Mouse (Mus musculus) spleen, postnatal 36 days (tissue): Measurements from ENCODE around the gene Gm37419.
A peak's percentile ranks its signal among the peaks of the same experiment; 100 is the strongest.

Experiments
- DNase-seq, 2 experiments: peaks; one replicate each; pipeline ENCODE4 v3.0.0; 2022; ENCODE audit warnings: low spot score in 2 of 2, mixed read lengths in 1 of 2

Gm37419 gene

DNA sequence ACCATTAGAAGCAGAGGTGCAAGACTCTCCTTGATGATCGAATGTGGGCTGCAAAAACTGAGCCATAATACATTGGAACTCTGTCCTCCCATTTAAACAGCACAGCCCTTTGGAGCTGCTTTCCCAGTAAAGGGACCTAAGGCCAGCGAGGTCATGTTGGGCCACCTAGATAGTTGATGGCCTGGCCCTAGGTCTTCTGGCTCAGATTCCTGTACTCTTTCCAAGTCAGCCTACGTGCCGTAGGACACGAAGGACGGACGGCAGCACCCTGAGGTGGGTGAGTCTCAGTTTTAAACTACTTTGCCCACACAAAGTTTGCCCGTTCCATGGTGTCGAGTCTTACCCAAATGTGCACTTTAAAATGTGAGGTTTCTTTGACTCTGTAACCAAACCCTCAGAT lies 8.8 kb upstream of the Gm37419 start:
- DNase-seq = no peak

DNA sequence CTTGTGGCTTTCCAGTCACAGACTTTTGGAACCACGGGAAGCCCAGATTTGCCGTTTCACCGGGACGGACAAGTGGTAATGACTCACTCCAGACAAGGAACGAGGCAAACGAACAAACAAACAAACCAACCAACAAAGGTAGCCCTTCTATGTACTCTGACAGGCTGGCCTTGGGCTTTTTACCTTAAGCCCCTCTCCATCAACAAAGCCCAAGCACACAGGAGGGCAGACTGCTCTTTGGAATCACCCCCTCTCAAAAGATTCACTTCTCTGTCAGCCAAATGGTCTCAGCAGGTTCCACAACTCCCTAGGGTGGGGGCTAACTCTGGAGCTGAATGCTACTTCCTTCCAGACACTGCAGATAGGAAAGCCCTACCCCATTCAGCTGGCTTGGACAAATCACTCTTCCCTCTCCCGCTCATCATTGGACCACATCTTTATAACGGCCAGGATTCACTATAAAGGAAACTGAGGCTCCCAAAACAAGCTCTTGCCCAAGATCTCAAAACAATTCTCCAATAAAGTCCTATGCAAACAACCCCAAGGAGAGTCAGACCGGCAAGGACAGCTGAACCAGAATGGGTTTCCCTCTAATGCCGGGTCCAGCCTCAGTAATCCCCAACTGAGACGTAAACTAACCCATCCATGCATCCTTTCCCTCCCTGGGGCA lies 7.9 kb upstream of the Gm37419 start:
- DNase-seq = no peak

DNA sequence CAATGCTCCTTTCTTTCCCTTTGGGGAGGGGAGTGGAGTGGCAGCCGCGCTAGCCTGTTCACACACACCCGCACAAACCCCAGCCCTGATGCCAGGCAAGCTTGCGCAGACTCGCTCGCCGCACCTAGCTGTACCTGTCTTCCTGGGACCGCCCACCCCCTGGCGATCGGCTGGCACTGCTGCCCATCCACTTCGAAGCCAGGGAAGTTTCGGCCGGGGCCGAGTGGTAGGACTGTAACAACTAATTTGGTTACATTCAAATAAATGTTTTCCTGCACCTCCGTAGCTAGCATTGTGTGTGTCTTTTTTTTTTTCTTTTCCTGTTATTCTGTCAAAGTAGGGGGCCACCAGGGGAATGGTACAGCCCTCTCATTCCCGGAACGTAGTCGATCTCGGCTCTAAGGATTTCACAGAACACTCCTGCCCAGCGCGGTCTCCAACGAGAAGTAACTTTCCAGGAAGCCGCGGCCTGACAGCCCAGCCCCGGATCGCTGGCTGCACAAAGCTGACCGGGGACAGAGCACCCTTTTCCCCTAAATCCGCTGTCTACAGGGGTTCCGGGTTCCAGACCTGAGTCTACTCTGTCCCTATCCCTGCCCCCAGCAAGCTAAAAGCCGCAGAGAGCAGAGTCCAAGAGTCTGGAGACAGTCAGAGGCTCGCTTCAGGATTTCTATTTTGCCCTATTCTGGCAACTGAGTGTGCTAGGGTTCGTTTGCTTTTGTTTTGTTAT lies 7.1 kb upstream of the Gm37419 start:
- no peak for DNase-seq

GRCm38 (mm10) chr16:23981925-23982851 lies 6.1 kb upstream of the Gm37419 start:
- DNase-seq = peak; percentile 59 to 73

GRCm38 (mm10) chr16:23982891-23983588 lies 5.2 kb upstream of the Gm37419 start:
- peak; percentile 44 to 50 for DNase-seq

DNA sequence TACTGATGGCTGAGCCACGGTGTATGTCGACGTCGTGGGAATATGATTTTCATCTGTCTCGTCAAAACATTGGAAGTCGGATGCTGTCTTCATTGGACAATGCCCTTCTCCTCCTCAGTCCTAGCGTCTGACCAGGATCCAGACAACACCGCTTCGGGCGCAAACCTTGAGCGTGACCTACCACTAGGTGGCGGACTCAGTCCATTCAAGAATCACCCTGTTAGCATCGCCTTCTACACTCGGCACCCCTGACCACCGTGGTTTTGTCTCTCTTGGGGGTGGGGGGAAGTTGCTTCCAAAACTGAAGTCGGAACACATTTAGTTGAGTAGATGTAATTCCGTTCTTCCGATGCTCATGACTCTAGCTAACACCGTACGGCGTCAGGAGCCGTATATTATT lies 4.1 kb upstream of the Gm37419 start:
- peak; percentile 81 to 83 for DNase-seq

- peak; percentile 51 to 55 for DNase-seq
Observed at GRCm38 (mm10) chr16:23984760-23985466, 3.4 kb upstream of the Gm37419 start.

GRCm38 (mm10) chr16:23985467-23985861 lies 2.8 kb upstream of the Gm37419 start:
- peak; percentile 60 to 73 for DNase-seq

- DNase-seq = peak in 1 of 2 experiments; percentile 43
Observed at GRCm38 (mm10) chr16:23986176-23986575, 2.1 kb upstream of the Gm37419 start.

DNA sequence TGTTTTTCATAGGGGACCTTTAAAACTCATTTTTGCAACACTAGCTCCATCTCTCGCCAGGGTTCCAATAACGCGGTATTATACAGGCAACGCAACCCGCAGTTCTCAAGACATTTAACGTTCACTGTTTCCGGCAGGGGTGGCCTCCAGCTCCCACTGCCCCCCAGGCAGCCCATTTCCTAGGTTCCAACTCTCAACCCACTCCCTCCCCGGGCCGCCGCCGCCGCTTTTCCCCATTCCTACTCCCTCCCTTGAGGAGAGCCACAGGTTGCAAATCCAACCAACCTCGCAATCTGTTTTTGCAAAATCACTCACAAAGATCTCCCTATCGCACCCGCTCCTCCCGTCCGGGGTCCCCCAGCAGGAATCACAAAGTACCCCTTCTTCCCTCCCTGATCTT lies 1.4 kb upstream of the Gm37419 start:
- DNase-seq = peak in 1 of 2 experiments; percentile 34

DNA sequence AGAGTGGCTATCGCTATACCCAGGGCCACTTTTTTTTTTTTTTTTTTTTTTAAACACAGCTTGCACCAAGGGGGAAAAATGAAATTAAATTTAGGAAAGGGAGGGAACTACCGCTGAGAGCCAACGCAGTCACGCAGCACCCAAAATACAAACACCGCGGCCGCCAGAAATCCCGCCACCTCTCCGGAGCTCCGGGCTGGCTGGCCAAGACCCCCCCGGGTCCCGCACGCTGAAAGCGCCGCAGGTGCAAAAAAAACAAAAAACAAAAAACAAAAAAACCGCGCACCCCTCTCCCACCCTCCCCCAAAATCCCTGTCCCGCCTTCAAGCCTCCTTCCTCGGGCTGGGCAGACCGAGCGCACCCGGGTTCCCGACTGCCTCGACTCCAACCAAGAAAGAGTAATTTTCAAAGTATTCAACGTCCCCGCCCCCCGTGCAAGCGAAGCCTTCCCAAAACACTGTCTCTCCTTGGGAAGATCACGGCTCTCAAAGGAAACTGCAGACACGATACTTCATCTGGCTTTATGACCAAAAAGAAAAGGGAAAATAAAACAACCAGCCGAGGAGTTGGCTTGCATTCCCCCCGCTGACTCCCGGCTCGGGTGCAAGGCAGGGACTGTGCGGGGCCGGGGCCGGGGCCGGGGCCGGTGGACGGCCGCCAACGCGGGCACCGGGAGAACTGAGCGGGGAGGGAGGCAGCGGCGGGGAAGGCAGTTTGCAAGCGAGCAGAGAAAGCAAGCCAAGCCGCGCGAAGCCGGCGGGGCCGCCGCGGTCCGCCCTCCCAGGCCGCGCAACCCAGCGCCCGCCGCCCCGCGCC lies 733 bp upstream of the Gm37419 start:
- peak; percentile 32 to 48 for DNase-seq

DNA sequence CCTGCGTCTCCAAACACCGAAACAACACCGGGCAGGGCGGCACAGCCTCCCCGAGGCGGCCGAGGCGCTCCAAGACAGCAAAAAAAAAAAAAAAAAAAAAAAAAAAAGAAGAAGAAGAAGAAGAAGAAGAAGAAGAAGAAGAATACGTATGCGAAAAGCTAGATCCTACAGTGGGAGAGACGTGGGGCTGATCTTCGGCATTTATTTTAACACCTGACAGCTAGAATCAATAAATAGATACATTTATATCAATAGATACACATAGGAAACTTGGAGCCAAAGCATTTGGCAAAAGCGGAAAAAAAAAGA lies 171 bp upstream of the Gm37419 start:
- no peak for DNase-seq

- DNase-seq = no peak
Observed at GRCm38 (mm10) chr16:23989209-23990160, 1.2 kb downstream of the Gm37419 start.

DNA sequence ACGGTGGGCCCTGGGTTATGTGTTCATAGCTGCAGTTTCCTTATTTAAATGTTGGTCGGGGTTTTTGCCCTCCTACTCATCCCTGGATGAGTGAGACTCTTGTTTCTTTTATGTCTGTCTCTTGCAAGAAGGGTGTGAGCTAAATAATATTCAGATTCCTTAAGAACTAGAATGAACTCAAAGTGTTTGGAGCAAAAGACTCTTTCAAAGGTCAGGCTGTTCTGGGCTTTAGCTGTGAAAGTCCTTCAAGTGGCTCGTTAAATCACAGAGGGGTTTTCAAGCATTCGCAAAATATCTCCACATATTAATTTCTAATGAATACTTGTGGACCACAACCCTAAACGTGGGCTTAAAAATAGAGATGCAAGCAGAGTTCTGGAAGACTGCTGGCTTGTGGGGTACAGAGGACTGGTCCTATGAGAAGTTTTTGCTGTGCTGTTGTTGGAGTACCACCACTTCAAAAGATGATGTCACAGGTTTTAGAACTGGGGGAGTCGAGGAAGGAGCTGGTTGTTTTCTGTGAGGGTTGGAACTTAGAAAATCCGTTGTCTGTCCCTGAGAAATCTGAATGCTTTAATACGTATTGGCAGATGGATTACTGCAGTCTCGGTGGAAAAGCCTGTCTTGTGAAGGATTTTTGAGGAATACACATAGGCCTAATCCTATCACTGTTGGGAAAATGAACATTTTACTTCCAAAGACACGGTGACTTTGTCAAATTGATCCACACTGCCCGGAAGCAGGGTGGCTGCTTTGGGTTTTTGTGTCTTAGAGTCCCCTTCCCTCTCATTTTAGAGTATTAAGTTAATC lies 2.1 kb downstream of the Gm37419 start:
- DNase-seq = no peak

GRCm38 (mm10) chr16:23991170-23991569 lies 2.9 kb downstream of the Gm37419 start:
- peak; percentile 76 to 85 for DNase-seq

DNA sequence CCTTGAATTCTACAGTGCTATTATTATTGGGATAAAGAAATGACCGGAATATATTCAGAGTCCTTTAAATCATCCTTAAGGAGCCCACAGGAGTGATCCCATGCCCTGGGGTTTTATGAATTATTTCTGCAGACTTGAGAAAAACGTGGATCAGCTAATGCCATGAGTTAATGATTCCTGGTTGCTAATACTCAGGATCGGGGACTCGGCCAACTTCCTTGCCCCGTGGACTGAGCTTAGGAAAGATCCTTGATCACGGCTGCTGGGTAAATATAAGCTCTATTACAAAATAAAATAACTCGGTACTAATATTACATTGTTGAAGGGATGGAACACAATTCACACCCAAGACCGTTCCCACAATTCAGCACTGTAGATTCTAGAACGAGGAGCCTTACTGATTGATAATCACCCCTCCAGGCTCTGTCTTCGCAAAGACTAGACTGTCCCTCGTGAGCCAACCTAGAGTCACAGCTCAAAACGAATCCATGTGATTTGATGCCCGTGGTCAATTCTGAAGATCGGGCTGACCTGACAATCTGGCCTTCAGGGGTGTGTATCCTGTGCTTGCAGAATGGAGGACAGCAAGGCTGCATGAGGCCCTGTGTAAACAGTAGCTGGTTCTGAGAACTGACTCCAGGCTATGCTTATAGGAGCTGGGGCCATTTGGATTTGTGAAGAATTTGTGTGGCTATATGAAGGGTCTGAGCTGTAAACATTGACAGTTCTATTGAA lies 3.7 kb downstream of the Gm37419 start:
- no peak for DNase-seq
